Mouse (Mus musculus) gastrocnemius, postnatal 36 days (tissue): ENCODE data around the gene Clec3a. TPM values are rescaled to one million over a fixed set of nuclear protein-coding genes. Genes with fewer than 3 reads are reported as not detected.

Source experiments
- DNase-seq, 2 experiments: peaks; one replicate each; pipeline ENCODE4 v3.0.0; 2022
- intact Hi-C: fragments of 180-260 bp; cut with DNase I; formaldehyde crosslinking; loops from one replicate; pipeline ENCODE4 v1.15.1; 2025
- long read RNA-seq, 2 experiments: library from polyadenylated mRNA; stranded (forward); transcript quantifications; one replicate each; pipeline ENCODE4 v2.0.0; 2021
- total RNA-seq, 2 experiments: library from RNA; stranded (reverse); gene quantifications; 2 replicates each; pipeline ENCODE4 v1.2.3; 2021

Gene Clec3a
- total RNA-seq = not detected
- long read RNA-seq, experiment 1 = 0 reads
- long read RNA-seq, experiment 2 = 0 reads

- intact Hi-C loops = no loop called here
- DNase-seq = no peak
These were observed at the start of gene Clec3a for GRCm38 (mm10) chr8:114417786-114418185. TSS of gene Clec3a (plus strand) at chr8:114418086.

- intact Hi-C loops = loop anchor here (1.0 to 10.0 kb wide), 2 partner anchors 288 to 705 kb away; no protein-coding TSS in a partner anchor
- peak; percentile 65 to 67 for DNase-seq
These were observed 48.6 kb upstream of the Clec3a start for GRCm38 (mm10) chr8:114369038-114369976.

GRCm38 (mm10) chr8:114374390-114374789 is 43.5 kb upstream of the Clec3a start:
- intact Hi-C loops = no loop called here
- DNase-seq = no peak

- intact Hi-C loops = no loop called here
- no peak for DNase-seq
These were observed 33.7 kb upstream of the Clec3a start for GRCm38 (mm10) chr8:114384189-114384588.

GRCm38 (mm10) chr8:114387494-114387893 is 30.4 kb upstream of the Clec3a start:
- no peak for DNase-seq
- intact Hi-C loops = no loop called here

GRCm38 (mm10) chr8:114390465-114391254 is 27.2 kb upstream of the Clec3a start:
- DNase-seq = no peak
- intact Hi-C loops = no loop called here

GRCm38 (mm10) chr8:114398326-114398725 is 19.6 kb upstream of the Clec3a start:
- intact Hi-C loops = no loop called here

GRCm38 (mm10) chr8:114399273-114399672 is 18.6 kb upstream of the Clec3a start:
- DNase-seq = no peak
- intact Hi-C loops = no loop called here

More at GRCm38 (mm10) chr8:114398326-114398725, 19.6 kb upstream of the Clec3a start:
- DNase-seq = no peak

- no peak for DNase-seq
- intact Hi-C loops = no loop called here
These were observed 16.2 kb upstream of the Clec3a start for GRCm38 (mm10) chr8:114401679-114402078.

GRCm38 (mm10) chr8:114411421-114411820 is 6.5 kb upstream of the Clec3a start:
- intact Hi-C loops = no loop called here
- no peak for DNase-seq

GRCm38 (mm10) chr8:114418486-114418885 is 600 bp downstream of the Clec3a start:
- intact Hi-C loops = no loop called here
- DNase-seq = no peak

- no peak for DNase-seq
- intact Hi-C loops = no loop called here
These were observed 1.0 kb downstream of the Clec3a start for GRCm38 (mm10) chr8:114418904-114419303.

GRCm38 (mm10) chr8:114421544-114421943 is 3.7 kb downstream of the Clec3a start:
- intact Hi-C loops = no loop called here
- no peak for DNase-seq

GRCm38 (mm10) chr8:114438236-114438635 is 20.4 kb downstream of the Clec3a start:
- DNase-seq = peak; percentile 37 to 47
- intact Hi-C loops = loop anchor here (5.0 to 10.0 kb wide), 2 partner anchors 356 to 773 kb away; no protein-coding TSS in a partner anchor

GRCm38 (mm10) chr8:114439334-114440204 is 21.7 kb downstream of the Clec3a start, which contains the start of gene Wwox:
TSS of gene Wwox (plus strand) at chr8:114439655.
- intact Hi-C loops = loop anchor here (5.0 to 10.0 kb wide), 2 partner anchors 357 to 775 kb away; no protein-coding TSS in a partner anchor
- DNase-seq = peak; percentile 98 to 100

GRCm38 (mm10) chr8:114440205-114440589 is 22.3 kb downstream of the Clec3a start:
- no peak for DNase-seq
- intact Hi-C loops = no loop called here

- intact Hi-C loops = no loop called here
- no peak for DNase-seq
These were observed 23.7 kb downstream of the Clec3a start for GRCm38 (mm10) chr8:114441616-114442015.

- intact Hi-C loops = no loop called here
- no peak for DNase-seq
These were observed 29.0 kb downstream of the Clec3a start for GRCm38 (mm10) chr8:114446884-114447283.

- DNase-seq = no peak
- intact Hi-C loops = loop anchor here (5.0 kb wide), 3 partner anchors 90 to 1255 kb away; partner anchors contain the start of gene Maf
These were observed 34.4 kb downstream of the Clec3a start for GRCm38 (mm10) chr8:114452278-114452677.

- peak in 1 of 2 experiments; percentile 54 for DNase-seq
- intact Hi-C loops = loop anchor here (5.0 kb wide), 3 partner anchors 90 to 1254 kb away; partner anchors contain the start of gene Maf
These were observed 34.9 kb downstream of the Clec3a start for GRCm38 (mm10) chr8:114452781-114453221.
